Mouse (Mus musculus) E14TG2a.4 (cell line): Measurements from ENCODE around the gene Ldlrap1.

Experiments used
- H3K27me3 ChIP-seq: 2 replicates; pipeline ENCODE4 v1.6.1; 2014; ENCODE audit warnings: low read length, control low read depth; ENCODE audit not compliant: insufficient read depth
- H3K36me3 ChIP-seq: 2 replicates; pipeline ENCODE4 v1.6.1; 2014; ENCODE audit warnings: low read length, control low read depth; ENCODE audit not compliant: insufficient read depth
- H3K4me1 ChIP-seq: replicated peaks from 2 replicates; pipeline ENCODE4 v1.6.1; 2014; ENCODE audit warnings: low read depth, low read length, control low read depth
- H3K4me3 ChIP-seq: replicated peaks from 2 replicates; pipeline ENCODE4 v1.5.1; 2014; ENCODE audit warnings: mild to moderate bottlenecking, low read length
- H3K9me3 ChIP-seq: 2 replicates; pipeline ENCODE4 v1.6.1; 2014; ENCODE audit warnings: low read length, control low read depth
- CTCF ChIP-seq: conservative IDR thresholded peaks from 2 replicates; pipeline ENCODE4 v1.5.1; 2014; ENCODE audit warnings: low read length
- NANOG ChIP-seq: IDR thresholded peaks from 2 replicates; pipeline ENCODE4 v1.6.1; 2014; ENCODE audit warnings: borderline replicate concordance, low read length, mixed read lengths
- POU5F1 ChIP-seq: IDR thresholded peaks from 2 replicates; pipeline ENCODE4 v1.6.1; 2014; ENCODE audit warnings: low read length, borderline replicate concordance

The Ldlrap1 gene

GRCm38 (mm10) chr4:134767426-134768225 lies at the start of gene Ldlrap1:
Gene Ldlrap1, minus strand, starts transcription at chr4:134768024.
- Histone ChIP-seq H3K4me3 (peak within 1 kb of the TSS; percentile 93), H3K36me3 (no peaks in the 10 kb centered on the region)
- TF ChIP-seq NANOG (no peak), CTCF (no peak), POU5F1 (no peak)

GRCm38 (mm10) chr4:134814229-134814571 lies 46.4 kb upstream of the Ldlrap1 start:
- TF ChIP-seq CTCF, result no peak
- no peaks in the 10 kb centered on the region for H3K9me3 ChIP-seq
- H3K36me3 ChIP-seq, result peaks cover 85% of the 10 kb centered on the region
- no peak overlapping the region for H3K4me3 ChIP-seq
- peaks cover 55% of the 10 kb centered on the region for H3K4me1 ChIP-seq
- H3K27me3 ChIP-seq, result no peaks in the 10 kb centered on the region

More at GRCm38 (mm10) chr4:134767426-134768225, at the start of gene Ldlrap1:
- Histone ChIP-seq H3K9me3 (no peaks in the 10 kb centered on the region), H3K27me3 (peaks cover 71% of the 10 kb centered on the region), H3K4me1 (peaks cover 71% of the 10 kb centered on the region)

GRCm38 (mm10) chr4:134813406-134814228 lies 45.8 kb upstream of the Ldlrap1 start:
- no peak overlapping the region for H3K4me3 ChIP-seq
- H3K4me1 ChIP-seq, result peaks cover 49% of the 10 kb centered on the region
- peaks cover 85% of the 10 kb centered on the region for H3K36me3 ChIP-seq
- TF ChIP-seq POU5F1 (no peak), NANOG (no peak), CTCF (no peak)
- H3K9me3 ChIP-seq, result no peaks in the 10 kb centered on the region
- no peaks in the 10 kb centered on the region for H3K27me3 ChIP-seq

- H3K27me3 ChIP-seq, result no peaks in the 10 kb centered on the region
- H3K4me3 ChIP-seq, result no peak overlapping the region
- H3K4me1 ChIP-seq, result no peaks in the 10 kb centered on the region
- TF ChIP-seq CTCF (no peak), NANOG (no peak), POU5F1 (no peak)
- no peaks in the 10 kb centered on the region for H3K9me3 ChIP-seq
- peaks cover 92% of the 10 kb centered on the region for H3K36me3 ChIP-seq
Observed at GRCm38 (mm10) chr4:134804765-134805164, 36.9 kb upstream of the Ldlrap1 start.

GRCm38 (mm10) chr4:134802765-134803164 lies 34.9 kb upstream of the Ldlrap1 start:
- peaks cover 74% of the 10 kb centered on the region for H3K36me3 ChIP-seq
- H3K4me1 ChIP-seq, result peaks cover 12% of the 10 kb centered on the region
- H3K4me3 ChIP-seq, result no peak overlapping the region
- no peaks in the 10 kb centered on the region for H3K9me3 ChIP-seq
- no peaks in the 10 kb centered on the region for H3K27me3 ChIP-seq
- TF ChIP-seq CTCF (no peak), POU5F1 (no peak), NANOG (no peak)

- Histone ChIP-seq H3K4me3 (no peak overlapping the region), H3K4me1 (peaks cover 14% of the 10 kb centered on the region), H3K36me3 (peaks cover 68% of the 10 kb centered on the region), H3K27me3 (no peaks in the 10 kb centered on the region), H3K9me3 (no peaks in the 10 kb centered on the region)
- TF ChIP-seq CTCF, result no peak
- TF ChIP-seq POU5F1, result no peak
- no peak for TF ChIP-seq NANOG
Observed at GRCm38 (mm10) chr4:134802155-134802554, 34.3 kb upstream of the Ldlrap1 start.

- Histone ChIP-seq H3K4me3 (no peak overlapping the region), H3K4me1 (peaks cover 28% of the 10 kb centered on the region), H3K27me3 (no peaks in the 10 kb centered on the region), H3K36me3 (peaks cover 53% of the 10 kb centered on the region), H3K9me3 (no peaks in the 10 kb centered on the region)
- no peak for TF ChIP-seq NANOG
- TF ChIP-seq CTCF, result no peak
- TF ChIP-seq POU5F1, result no peak
Observed at GRCm38 (mm10) chr4:134800693-134801092, 32.9 kb upstream of the Ldlrap1 start.

GRCm38 (mm10) chr4:134800098-134800497 lies 32.3 kb upstream of the Ldlrap1 start:
- H3K27me3 ChIP-seq, result no peaks in the 10 kb centered on the region
- TF ChIP-seq POU5F1, result no peak
- TF ChIP-seq NANOG, result no peak
- no peak for TF ChIP-seq CTCF
- no peak overlapping the region for H3K4me3 ChIP-seq
- H3K36me3 ChIP-seq, result peaks cover 47% of the 10 kb centered on the region
- no peaks in the 10 kb centered on the region for H3K9me3 ChIP-seq
- peaks cover 28% of the 10 kb centered on the region for H3K4me1 ChIP-seq

- H3K9me3 ChIP-seq, result no peaks in the 10 kb centered on the region
- peaks cover 28% of the 10 kb centered on the region for H3K4me1 ChIP-seq
- H3K4me3 ChIP-seq, result no peak overlapping the region
- no peaks in the 10 kb centered on the region for H3K27me3 ChIP-seq
- H3K36me3 ChIP-seq, result peaks cover 39% of the 10 kb centered on the region
- TF ChIP-seq POU5F1 (no peak), CTCF (peak; percentile 96)
Observed at GRCm38 (mm10) chr4:134799272-134799671, 31.4 kb upstream of the Ldlrap1 start.
